Mouse (Mus musculus) liver, embryonic 13.5 days (tissue): ENCODE measurements around the gene Nmnat2. TPM values are rescaled to one million over a fixed set of nuclear protein-coding genes. Genes with fewer than 3 reads are reported as not detected.

ENCODE experiments used
- ATAC-seq: fragments of 200-750 bp; cut with Nextera tagmentation; 2 replicates; pipeline ENCODE4 v1.8.0; 2017; ENCODE audit warnings: low read depth, mild to moderate bottlenecking, moderate number of reproducible peaks, moderate library complexity
- DNase-seq: peaks from one replicate; pipeline ENCODE4 v3.0.0; 2022
- H3K27ac ChIP-seq: fragments of 300-500 bp; sonication (generic); 2 replicates; pipeline ENCODE4 v1.5.1; 2015; ENCODE audit warnings: moderate library complexity, mild to moderate bottlenecking, inconsistent platforms
- H3K27me3 ChIP-seq: fragments of 300-500 bp; sonication (generic); 2 replicates; pipeline ENCODE4 v1.6.1; 2015; ENCODE audit warnings: mild to moderate bottlenecking, inconsistent platforms
- H3K36me3 ChIP-seq: fragments of 300-500 bp; sonication (generic); 2 replicates; pipeline ENCODE4 v1.6.1; 2015; ENCODE audit warnings: mild to moderate bottlenecking, inconsistent platforms
- H3K4me1 ChIP-seq: fragments of 300-500 bp; sonication (generic); replicated peaks from 2 replicates; pipeline ENCODE4 v1.6.1; 2015; ENCODE audit warnings: inconsistent platforms
- H3K4me2 ChIP-seq: fragments of 300-500 bp; sonication (generic); 2 replicates; pipeline ENCODE4 v1.6.1; 2015; ENCODE audit warnings: inconsistent platforms, mild to moderate bottlenecking, moderate library complexity
- H3K4me3 ChIP-seq: fragments of 300-500 bp; sonication (generic); replicated peaks from 2 replicates; pipeline ENCODE4 v1.5.1; 2015; ENCODE audit warnings: mild to moderate bottlenecking, inconsistent platforms
- H3K9ac ChIP-seq: fragments of 300-500 bp; sonication (generic); 2 replicates; pipeline ENCODE4 v1.6.1; 2015; ENCODE audit warnings: mild to moderate bottlenecking, inconsistent platforms
- H3K9me3 ChIP-seq: fragments of 300-500 bp; sonication (generic); replicated peaks from 2 replicates; pipeline ENCODE4 v1.6.1; 2016; ENCODE audit warnings: inconsistent platforms
- WGBS: fragments of 180-500 bp; shearing (Covaris S2); methylation state at CpG from one replicate; pipeline ENCODE4 v1.1.7; 2015; ENCODE audit not compliant: insufficient replicate concordance; 5-methylcytosine and 5-hydroxymethylcytosine counted together
- polyA plus RNA-seq: library from polyadenylated mRNA; unstranded; fragments of >200 nt; fragmentation: Nextera tagmentation; extraction: Ambion mirVana; gene quantifications from 2 replicates; pipeline ENCODE4 v1.2.1, GENCODE M21; 2015

The Nmnat2 gene
- polyA plus RNA-seq, 1 experiment from 2014 or later, result 0.09 TPM

DNA sequence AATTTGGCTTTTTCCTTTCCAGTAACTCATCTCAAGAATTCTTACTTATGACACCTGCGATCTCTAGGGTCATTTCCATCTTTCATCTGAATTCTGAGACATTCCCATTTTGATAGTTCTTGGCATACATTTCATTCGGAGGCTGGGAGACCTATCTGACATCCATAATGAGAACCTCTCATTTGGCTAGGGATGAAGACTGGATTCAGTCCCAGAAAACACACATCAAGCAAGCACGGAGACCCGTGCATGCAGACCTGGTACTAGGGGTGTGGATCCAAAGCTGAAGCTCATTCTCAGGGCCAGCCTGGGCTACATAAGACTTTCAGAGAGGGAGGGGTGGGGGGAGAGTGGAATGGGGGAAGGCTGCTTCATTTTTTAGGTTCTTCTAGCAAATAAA, 68.2 kb downstream of the Nmnat2 start:
- H3K27me3 ChIP-seq, result no peaks in the 10 kb centered on the region
- peaks cover 28% of the 10 kb centered on the region for H3K4me1 ChIP-seq
- H3K36me3 ChIP-seq, result no peaks in the 10 kb centered on the region
- WGBS, result 72% methylated on average over 4 of the region's 4 CpGs
- no peak for DNase-seq
- no peak overlapping the region for H3K4me2 ChIP-seq
- no peak overlapping the region for H3K9ac ChIP-seq
- H3K4me3 ChIP-seq, result no peak overlapping the region
- H3K9me3 ChIP-seq, result no peaks in the 10 kb centered on the region
- no peak for ATAC-seq
- no peak overlapping the region for H3K27ac ChIP-seq

DNA sequence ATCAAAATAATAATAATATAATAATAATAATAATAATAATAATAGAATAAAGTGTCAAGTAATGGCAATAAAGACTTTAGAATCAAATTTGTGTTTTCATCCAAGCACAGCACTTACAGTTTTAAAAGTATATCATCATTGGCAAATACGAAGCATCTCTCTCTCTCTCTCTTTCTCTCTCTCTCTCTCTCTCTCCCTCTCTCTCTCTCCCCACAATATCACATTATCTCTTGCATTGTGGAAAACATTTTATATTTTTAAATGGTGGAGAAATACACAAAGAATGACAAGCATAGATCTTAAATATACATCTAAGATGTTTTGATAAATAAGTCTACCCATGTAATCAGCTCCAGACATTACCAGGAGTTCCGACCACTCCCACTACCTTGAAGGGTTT, 69.1 kb downstream of the Nmnat2 start:
- Histone ChIP-seq H3K27ac (no peak overlapping the region), H3K27me3 (no peaks in the 10 kb centered on the region), H3K36me3 (no peaks in the 10 kb centered on the region), H3K9me3 (no peaks in the 10 kb centered on the region), H3K4me3 (no peak overlapping the region), H3K4me1 (peaks cover 24% of the 10 kb centered on the region), H3K9ac (no peak overlapping the region), H3K4me2 (no peak overlapping the region)
- WGBS, result 67% methylated on average over 2 of the region's 2 CpGs
- ATAC-seq (no peak), DNase-seq (no peak)

DNA sequence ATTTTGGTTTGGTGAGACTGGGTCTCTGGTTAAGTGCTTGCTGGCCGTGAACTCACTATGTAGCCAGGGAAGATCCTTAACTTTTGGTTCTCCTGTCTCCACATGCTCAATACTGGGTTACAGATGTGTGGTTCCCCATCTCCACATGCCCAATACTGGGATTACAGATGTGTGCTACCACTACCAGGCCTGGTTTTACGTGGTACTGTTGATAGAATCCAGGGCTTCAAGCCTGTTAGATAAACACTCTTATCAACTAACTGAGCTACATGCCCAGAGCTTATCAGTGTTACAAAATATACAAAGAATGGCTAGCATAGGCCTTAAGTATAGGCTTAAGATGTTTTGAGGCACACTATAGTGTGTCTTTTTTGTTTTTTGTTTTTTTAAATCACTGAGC, 69.7 kb downstream of the Nmnat2 start:
- H3K27ac ChIP-seq, result 0 out of 2 replicates have a peak overlapping the region, but pooled peaks have one; percentile 13
- no peaks in the 10 kb centered on the region for H3K36me3 ChIP-seq
- no peak overlapping the region for H3K4me2 ChIP-seq
- no peak overlapping the region for H3K9ac ChIP-seq
- no peaks in the 10 kb centered on the region for H3K9me3 ChIP-seq
- DNase-seq (no peak), ATAC-seq (peak; percentile 64)
- WGBS, result 29% methylated on average over 2 of the region's 2 CpGs
- H3K4me3 ChIP-seq, result no peak overlapping the region
- no peaks in the 10 kb centered on the region for H3K27me3 ChIP-seq
- peaks cover 24% of the 10 kb centered on the region for H3K4me1 ChIP-seq

DNA sequence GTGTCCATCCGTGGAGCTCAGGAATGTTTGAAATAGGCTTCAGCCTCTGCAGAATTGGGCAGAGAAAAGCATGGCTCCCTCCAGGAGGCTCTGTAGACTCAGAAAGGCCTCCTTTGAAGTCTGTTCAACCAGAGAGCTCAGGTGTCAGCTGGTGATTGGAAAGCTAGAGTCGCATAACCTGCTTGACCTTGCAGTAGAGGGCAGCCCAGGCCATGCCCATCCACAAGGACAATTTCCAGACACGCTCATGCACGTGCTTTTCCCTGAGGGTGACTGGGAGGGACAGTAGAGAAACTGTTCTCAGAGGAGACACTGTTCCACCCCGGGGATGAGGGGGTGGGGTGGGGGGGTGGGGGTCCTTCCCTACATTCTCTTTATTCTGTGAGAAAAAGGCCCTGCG, 76.6 kb downstream of the Nmnat2 start:
- H3K4me2 ChIP-seq, result no peak overlapping the region
- DNase-seq (no peak), ATAC-seq (no peak)
- WGBS, result 66% methylated on average over 6 of the region's 6 CpGs
- no peak overlapping the region for H3K9ac ChIP-seq
- no peaks in the 10 kb centered on the region for H3K36me3 ChIP-seq
- no peak overlapping the region for H3K4me3 ChIP-seq
- H3K4me1 ChIP-seq, result peaks cover 10% of the 10 kb centered on the region
- no peaks in the 10 kb centered on the region for H3K9me3 ChIP-seq
- no peaks in the 10 kb centered on the region for H3K27me3 ChIP-seq
- no peak overlapping the region for H3K27ac ChIP-seq

DNA sequence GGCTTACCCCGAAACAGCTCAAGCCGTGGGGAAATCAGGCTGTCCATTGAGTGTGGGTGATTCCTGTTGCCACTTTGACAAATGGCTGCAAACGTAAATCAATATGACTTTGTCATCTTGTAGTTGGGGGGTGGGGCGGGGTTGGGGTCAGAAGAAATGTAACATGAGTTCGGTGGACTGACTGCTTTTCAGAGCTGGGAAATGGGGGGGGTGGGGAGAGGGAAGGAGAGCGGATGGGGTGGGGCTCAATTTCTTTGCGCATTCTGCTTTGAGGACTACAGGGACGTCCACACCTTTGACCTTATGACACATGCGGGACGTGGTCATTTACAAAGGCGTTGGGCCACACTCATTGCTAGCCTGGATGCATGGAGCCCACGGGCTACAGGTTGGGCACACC, 77.2 kb downstream of the Nmnat2 start:
- no peak overlapping the region for H3K4me2 ChIP-seq
- DNase-seq (no peak), ATAC-seq (no peak)
- H3K36me3 ChIP-seq, result no peaks in the 10 kb centered on the region
- 73% methylated on average over 12 of the region's 12 CpGs for WGBS
- H3K9me3 ChIP-seq, result no peaks in the 10 kb centered on the region
- H3K9ac ChIP-seq, result no peak overlapping the region
- no peak overlapping the region for H3K27ac ChIP-seq
- no peak overlapping the region for H3K4me3 ChIP-seq
- H3K4me1 ChIP-seq, result peaks cover 10% of the 10 kb centered on the region
- H3K27me3 ChIP-seq, result no peaks in the 10 kb centered on the region

DNA sequence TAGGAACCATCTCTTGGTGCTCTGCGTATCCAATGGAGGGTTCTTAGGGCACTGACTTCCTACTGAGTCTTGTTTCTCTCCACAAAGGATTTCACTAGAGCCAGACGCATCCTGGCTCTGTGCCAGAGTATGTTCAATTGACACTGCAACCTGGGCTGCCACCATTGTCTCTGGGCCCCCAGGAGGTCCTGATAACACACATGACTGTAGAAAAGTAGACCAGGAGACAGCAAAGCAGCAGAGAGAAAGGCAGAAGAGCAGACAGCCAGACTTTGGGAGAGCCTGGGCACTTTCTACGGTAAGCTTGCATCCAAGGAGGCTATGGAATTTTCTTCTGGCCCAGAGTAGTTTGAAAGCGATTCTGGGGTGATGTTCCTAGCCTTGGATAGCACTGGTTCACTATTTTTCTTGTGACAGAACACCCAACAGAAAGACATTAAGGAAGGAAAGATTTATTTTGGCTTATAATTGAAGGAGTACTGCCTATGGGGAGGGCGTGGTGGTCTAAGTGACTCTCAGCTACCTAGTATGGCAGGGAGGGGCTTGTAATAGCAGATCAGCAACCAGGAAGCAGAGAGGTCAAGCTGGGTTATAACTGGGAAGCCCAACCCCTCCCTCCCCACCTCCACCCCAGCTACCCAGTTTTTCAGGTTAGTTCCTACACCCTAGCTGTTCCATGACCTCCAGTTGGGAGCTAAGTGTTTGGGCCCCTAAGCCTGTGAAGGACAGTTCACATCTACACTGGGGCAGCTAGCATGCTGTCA, 78.5 kb downstream of the Nmnat2 start:
- ATAC-seq, result no peak
- no peak overlapping the region for H3K9ac ChIP-seq
- 54% methylated on average over 5 of the region's 5 CpGs for WGBS
- no peaks in the 10 kb centered on the region for H3K9me3 ChIP-seq
- no peaks in the 10 kb centered on the region for H3K36me3 ChIP-seq
- H3K4me1 ChIP-seq, result peaks cover 10% of the 10 kb centered on the region
- H3K27ac ChIP-seq, result no peak overlapping the region
- DNase-seq, result no peak
- no peak overlapping the region for H3K4me2 ChIP-seq
- no peaks in the 10 kb centered on the region for H3K27me3 ChIP-seq
- no peak overlapping the region for H3K4me3 ChIP-seq

DNA sequence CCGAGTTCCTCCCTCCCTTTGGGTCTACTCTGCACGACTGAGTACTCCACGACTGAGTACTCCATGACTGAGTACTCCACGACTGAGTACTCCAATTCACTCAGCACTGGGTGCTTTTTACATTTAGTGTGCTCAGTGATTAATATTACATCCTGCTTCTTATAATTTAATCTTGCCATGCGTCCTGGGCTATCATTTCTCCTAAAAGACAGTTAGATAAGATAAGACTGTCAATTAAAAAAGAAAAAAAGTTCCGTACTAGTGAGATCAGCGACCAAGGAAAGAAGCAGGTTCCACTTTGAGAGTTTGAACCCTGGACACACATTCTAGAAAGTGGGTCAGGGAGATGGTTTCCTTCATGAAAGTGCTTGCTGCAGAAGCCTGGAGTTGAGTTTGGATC, 79.3 kb downstream of the Nmnat2 start:
- no peak for ATAC-seq
- 48% methylated on average over 7 of the region's 7 CpGs for WGBS
- no peaks in the 10 kb centered on the region for H3K9me3 ChIP-seq

DNA sequence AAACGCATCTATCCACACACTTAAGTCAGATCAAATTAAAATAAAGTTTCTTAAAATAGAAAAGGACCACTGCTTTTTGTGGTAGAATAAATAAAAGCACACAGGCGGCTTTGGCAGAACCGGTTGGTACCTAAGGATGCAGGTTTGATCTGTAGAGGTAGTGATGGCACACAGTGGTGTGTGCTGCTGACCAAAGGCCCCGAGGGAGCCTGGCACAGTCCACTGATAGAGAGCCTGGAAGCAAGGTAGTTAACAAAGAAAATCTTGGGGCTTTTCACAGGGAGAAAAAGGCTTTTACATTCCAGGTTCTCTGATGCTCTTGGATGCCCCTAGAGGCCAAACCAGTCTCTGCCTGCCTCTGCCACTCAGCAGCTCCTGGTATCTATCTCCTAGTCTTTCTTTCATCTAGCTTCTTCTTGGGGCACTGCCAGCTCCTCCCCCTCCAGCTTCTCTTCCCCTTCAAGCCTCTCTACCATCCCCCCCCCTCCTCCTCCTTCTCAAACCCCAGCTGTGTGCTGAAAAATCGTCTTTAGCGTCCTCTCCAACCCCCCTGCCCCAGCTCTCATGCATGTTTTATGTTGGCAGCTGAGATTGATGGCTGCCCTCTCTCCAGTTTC, 80.6 kb downstream of the Nmnat2 start:
- Histone ChIP-seq H3K27ac (no peak overlapping the region), H3K4me3 (no peak overlapping the region), H3K4me2 (no peak overlapping the region), H3K36me3 (no peaks in the 10 kb centered on the region), H3K4me1 (peaks cover 10% of the 10 kb centered on the region), H3K27me3 (no peaks in the 10 kb centered on the region), H3K9ac (no peak overlapping the region), H3K9me3 (no peaks in the 10 kb centered on the region)
- no peak for DNase-seq
- no peak for ATAC-seq
- WGBS, result 33% methylated on average over 6 of the region's 6 CpGs

More for the DNA sequence above, 79.3 kb downstream of the Nmnat2 start:
- Histone ChIP-seq H3K4me2 (no peak overlapping the region), H3K4me3 (no peak overlapping the region), H3K4me1 (peaks cover 10% of the 10 kb centered on the region), H3K9ac (no peak overlapping the region), H3K27me3 (no peaks in the 10 kb centered on the region), H3K36me3 (no peaks in the 10 kb centered on the region), H3K27ac (no peak overlapping the region)
- DNase-seq, result no peak

DNA sequence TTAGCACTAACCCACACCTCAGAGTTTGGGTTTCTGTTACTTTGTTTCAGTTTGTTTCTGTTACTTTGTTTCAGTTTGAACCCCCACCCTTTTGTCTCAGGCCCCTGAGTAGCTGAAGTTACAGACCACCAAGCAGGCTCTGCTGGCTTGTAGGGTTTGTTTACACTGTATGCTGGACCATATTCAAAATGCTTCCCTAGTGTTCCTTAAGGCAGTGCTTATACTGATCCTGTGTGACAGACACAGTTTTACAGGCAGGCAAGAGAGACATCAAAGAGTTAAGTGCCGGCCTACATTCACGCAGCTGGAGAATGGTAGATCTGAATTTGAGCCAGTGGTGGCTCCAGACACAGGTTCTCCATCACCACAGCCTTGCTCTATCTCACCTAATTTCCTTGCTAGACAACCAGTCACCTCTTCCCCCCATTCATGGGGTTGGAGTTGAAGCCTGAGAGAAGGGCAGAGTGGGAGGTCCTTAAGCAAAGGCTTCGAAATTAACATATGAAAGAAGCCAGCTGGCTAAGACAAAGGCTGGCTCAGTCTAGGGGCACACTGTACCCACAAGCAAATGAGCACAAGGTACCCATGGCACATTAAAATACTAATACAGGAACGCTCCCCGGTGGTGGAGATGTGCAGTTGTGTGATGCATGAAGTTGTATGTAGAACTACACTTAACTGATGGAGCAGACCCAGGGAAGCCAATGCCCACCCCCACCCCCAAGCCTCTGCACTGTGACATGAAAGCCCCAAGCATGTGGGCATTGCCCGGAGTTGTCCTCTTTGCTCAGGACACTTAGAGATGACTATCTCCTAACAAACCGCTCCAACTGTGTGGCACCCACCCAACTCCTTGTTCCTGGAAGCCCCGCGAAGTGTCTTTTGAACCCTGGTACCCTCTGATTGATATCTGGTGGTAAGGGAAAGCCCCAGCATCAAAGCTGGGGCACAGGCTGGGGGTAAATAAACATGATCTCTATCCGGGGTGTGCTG, 82.9 kb downstream of the Nmnat2 start:
- no peaks in the 10 kb centered on the region for H3K36me3 ChIP-seq
- DNase-seq (no peak), ATAC-seq (no peak)
- no peak overlapping the region for H3K27ac ChIP-seq
- no peak overlapping the region for H3K9ac ChIP-seq
- no peak overlapping the region for H3K4me3 ChIP-seq
- no peaks in the 10 kb centered on the region for H3K27me3 ChIP-seq
- no peaks in the 10 kb centered on the region for H3K9me3 ChIP-seq
- WGBS, result 67% methylated on average over 10 of the region's 10 CpGs
- no peak overlapping the region for H3K4me2 ChIP-seq
- H3K4me1 ChIP-seq, result peaks cover 10% of the 10 kb centered on the region

DNA sequence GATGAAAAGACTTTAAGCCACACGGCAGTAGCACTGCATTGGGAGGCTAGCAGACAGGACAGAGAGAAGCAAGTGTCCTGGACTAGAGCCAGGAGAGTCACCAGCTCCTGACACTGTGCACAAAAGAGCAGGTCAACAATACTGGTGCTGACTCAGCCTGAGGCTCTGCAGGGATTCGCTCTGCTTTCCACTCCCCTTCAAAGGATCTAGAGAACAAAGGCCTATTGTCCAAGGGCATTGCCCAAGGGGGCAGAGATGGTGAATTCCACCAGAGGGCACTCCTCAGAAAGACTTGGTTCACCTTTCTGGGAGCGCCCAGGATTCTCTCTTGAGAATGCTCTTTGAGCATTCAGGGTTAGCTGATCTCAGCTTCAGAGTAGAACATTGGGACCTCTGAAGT, 85.3 kb downstream of the Nmnat2 start:
- Histone ChIP-seq H3K4me3 (no peak overlapping the region), H3K36me3 (no peaks in the 10 kb centered on the region), H3K9ac (no peak overlapping the region), H3K4me1 (no peaks in the 10 kb centered on the region), H3K4me2 (no peak overlapping the region), H3K27ac (no peak overlapping the region), H3K9me3 (no peaks in the 10 kb centered on the region), H3K27me3 (no peaks in the 10 kb centered on the region; the same call in 1 of the 2 replicates)
- DNase-seq (no peak), ATAC-seq (no peak)
- WGBS, result 35% methylated on average over 3 of the region's 3 CpGs

DNA sequence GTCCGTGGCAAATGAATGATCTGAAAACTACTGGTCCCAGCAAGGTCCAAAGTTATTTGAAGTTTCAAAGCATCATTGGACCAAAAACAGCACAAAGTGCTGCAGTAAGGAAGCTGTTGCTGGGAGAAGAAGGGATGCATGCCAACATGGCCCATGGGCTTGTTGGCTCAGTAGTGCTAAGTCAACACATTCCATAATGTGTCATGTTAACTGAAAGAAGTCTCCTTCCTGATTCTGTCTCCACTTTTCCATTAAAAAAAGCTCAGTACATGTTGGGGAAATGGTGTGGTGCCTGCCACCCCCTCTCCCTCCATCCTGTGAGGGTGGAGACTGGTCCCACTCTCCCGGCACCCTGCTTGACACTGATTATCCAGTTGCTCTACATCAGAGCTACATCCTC, 86.3 kb downstream of the Nmnat2 start:
- no peaks in the 10 kb centered on the region for H3K36me3 ChIP-seq
- ATAC-seq (no peak), DNase-seq (no peak)
- peaks cover 1% of the 10 kb centered on the region; the same call in 1 of the 2 replicates for H3K27me3 ChIP-seq
- no peak overlapping the region for H3K4me2 ChIP-seq
- no peaks in the 10 kb centered on the region for H3K9me3 ChIP-seq
- H3K4me1 ChIP-seq, result no peaks in the 10 kb centered on the region
- no peak overlapping the region for H3K9ac ChIP-seq
- H3K4me3 ChIP-seq, result no peak overlapping the region
- no peak overlapping the region for H3K27ac ChIP-seq
- WGBS, result 63% methylated on average over 2 of the region's 2 CpGs
